Mouse (Mus musculus) lung, postnatal 0 days (tissue): ENCODE measurements around the gene Spaca3. TPM values are rescaled to one million over a fixed set of nuclear protein-coding genes. Genes with fewer than 3 reads are reported as not detected.
A peak's percentile ranks its signal among the peaks of the same experiment; 100 is the strongest.

Source experiments
- ATAC-seq: fragments of 200-750 bp; cut with Nextera tagmentation; 2 replicates; pipeline ENCODE4 v1.8.0; 2017; ENCODE audit warnings: moderate library complexity
- DNase-seq: peaks from one replicate; pipeline ENCODE4 v3.0.0-alpha.2; 2016; ENCODE audit warnings: low spot score
- H3K27ac ChIP-seq: fragments of 300-500 bp; sonication (generic); 2 replicates; pipeline ENCODE4 v1.5.1; 2014; ENCODE audit warnings: antibody characterized with exemption, mild to moderate bottlenecking, low read length, mixed read lengths
- H3K27me3 ChIP-seq: fragments of 300-500 bp; sonication (generic); replicated peaks from 2 replicates; pipeline ENCODE4 v1.6.1; 2014; ENCODE audit warnings: low read length, mixed read lengths; ENCODE audit not compliant: insufficient read depth
- H3K36me3 ChIP-seq: fragments of 300-500 bp; sonication (generic); 2 replicates; pipeline ENCODE4 v1.6.1; 2014; ENCODE audit warnings: low read length, mixed read lengths; ENCODE audit not compliant: insufficient read depth
- H3K4me1 ChIP-seq: fragments of 300-500 bp; sonication (generic); 2 replicates; pipeline ENCODE4 v1.6.1; 2014; ENCODE audit warnings: antibody characterized with exemption, low read depth, low read length, mixed read lengths; ENCODE audit not compliant: insufficient read depth
- H3K4me2 ChIP-seq: fragments of 300-500 bp; sonication (generic); replicated peaks from 2 replicates; pipeline ENCODE4 v1.6.1; 2014; ENCODE audit warnings: low read depth, mild to moderate bottlenecking, low read length, moderate library complexity, mixed read lengths
- H3K4me3 ChIP-seq: fragments of 300-500 bp; sonication (generic); 2 replicates; pipeline ENCODE4 v1.5.1; 2014; ENCODE audit warnings: low read depth, low read length
- H3K9ac ChIP-seq: fragments of 300-500 bp; sonication (generic); replicated peaks from 2 replicates; pipeline ENCODE4 v1.6.1; 2014; ENCODE audit warnings: low read depth, mild to moderate bottlenecking
- H3K9me3 ChIP-seq: fragments of 300-500 bp; sonication (generic); 2 replicates; pipeline ENCODE4 v1.6.1; 2016; ENCODE audit warnings: low read length, mixed read lengths
- CTCF ChIP-seq: IDR thresholded peaks from 2 replicates; pipeline ENCODE4 v1.5.1; 2016; ENCODE audit warnings: antibody characterized with exemption, mild to moderate bottlenecking
- EP300 ChIP-seq: IDR thresholded peaks from 2 replicates; pipeline ENCODE4 v1.6.1; 2016; ENCODE audit warnings: antibody characterized with exemption, mild to moderate bottlenecking, control low read depth
- whole genome bisulfite sequencing: fragments of 180-500 bp; shearing (Covaris S2); extraction: QIAGEN DNeasy Blood & Tissue Kit; methylation state at CpG from one replicate; pipeline ENCODE4 v1.1.7; 2014; 5-methylcytosine and 5-hydroxymethylcytosine counted together
- polyA plus RNA-seq: library from polyadenylated mRNA; unstranded; fragments of >200 nt; fragmentation: Nextera tagmentation; extraction: Ambion mirVana; gene quantifications from 2 replicates; pipeline ENCODE4 v1.2.1, GENCODE M21; 2015

The Spaca3 gene
- polyA plus RNA-seq, 1 experiment from 2014 or later = not detected

DNA sequence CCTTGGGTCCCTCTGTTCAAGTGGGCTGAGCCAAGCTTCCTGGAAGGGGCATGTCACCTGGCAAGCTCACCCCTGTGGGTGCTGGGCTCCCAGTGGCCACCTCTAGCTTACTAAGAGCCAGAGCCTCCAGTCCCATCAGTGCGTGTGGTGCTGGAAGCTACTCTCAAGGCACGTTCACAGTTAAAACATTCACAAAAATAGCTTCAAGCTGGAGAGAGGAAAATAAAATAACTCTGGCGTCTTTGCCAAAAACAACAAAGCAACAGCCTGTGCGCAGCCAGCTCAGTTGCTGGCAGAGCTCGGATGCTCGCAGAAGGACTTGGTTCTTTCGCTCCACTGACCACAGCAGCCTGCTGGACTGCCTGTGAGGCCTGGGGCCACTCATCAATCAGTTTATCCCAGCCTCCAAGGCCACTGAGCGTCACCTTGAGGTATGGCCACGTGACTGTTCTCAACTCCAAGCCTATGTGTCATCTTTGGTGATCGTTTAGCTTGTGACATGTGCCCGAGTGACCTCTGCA is 19.0 kb downstream of the Spaca3 start:
- Histone ChIP-seq H3K9ac (no peak overlapping the region), H3K27me3 (no peaks in the 10 kb centered on the region), H3K4me2 (no peak overlapping the region), H3K4me3 (no peak overlapping the region), H3K4me1 (no peaks in the 10 kb centered on the region), H3K36me3 (no peaks in the 10 kb centered on the region), H3K27ac (no peak overlapping the region), H3K9me3 (no peaks in the 10 kb centered on the region)
- no peak for TF ChIP-seq CTCF
- no peak for TF ChIP-seq EP300
- ATAC-seq (peak; percentile 48), DNase-seq (peak; percentile 65)
- WGBS = 44% methylated on average over 11 of the region's 11 CpGs

GRCm38 (mm10) chr11:80878026-80878425 is 19.9 kb downstream of the Spaca3 start:
- 55% methylated on average over 2 of the region's 2 CpGs for WGBS

DNA sequence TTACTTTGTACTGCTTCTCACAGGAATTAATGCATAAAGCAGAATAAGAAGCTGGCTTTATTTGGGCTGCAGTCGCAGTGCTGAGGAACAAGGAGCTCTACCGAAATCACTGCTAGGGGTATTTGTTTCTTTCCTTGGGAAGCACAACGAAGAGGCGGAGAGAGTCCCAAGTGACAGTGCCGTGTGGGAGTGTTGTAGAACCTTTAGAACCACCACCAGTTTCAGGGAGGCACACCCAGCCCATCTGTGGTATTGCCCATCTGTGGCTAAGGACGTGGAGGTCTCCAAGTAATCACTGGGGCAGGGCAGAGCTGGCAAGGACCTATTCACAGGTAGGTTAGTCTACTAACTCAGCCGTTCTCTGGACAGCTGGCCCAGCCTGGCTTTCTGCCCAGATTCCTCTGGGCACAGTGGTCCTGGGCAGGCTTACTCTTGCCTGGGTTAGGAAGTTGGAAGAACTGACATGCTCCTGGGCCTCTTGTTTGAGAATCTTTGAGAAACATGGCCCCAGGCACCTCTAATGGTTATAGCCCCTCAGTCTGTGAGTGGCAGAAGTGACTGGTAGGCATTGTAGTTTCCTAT is 24.2 kb downstream of the Spaca3 start:
- no peaks in the 10 kb centered on the region for H3K27me3 ChIP-seq
- TF ChIP-seq EP300 (no peak), CTCF (no peak)
- H3K9me3 ChIP-seq = no peaks in the 10 kb centered on the region
- H3K4me2 ChIP-seq = no peak overlapping the region
- no peak overlapping the region for H3K27ac ChIP-seq
- DNase-seq (no peak), ATAC-seq (no peak)
- WGBS = 75% methylated on average over 7 of the region's 7 CpGs
- no peak overlapping the region for H3K9ac ChIP-seq
- no peaks in the 10 kb centered on the region for H3K36me3 ChIP-seq
- H3K4me3 ChIP-seq = no peak overlapping the region
- no peaks in the 10 kb centered on the region for H3K4me1 ChIP-seq

More at GRCm38 (mm10) chr11:80878026-80878425, 19.9 kb downstream of the Spaca3 start:
- no peak for TF ChIP-seq CTCF
- TF ChIP-seq EP300 = no peak
- DNase-seq (no peak), ATAC-seq (no peak)
- Histone ChIP-seq H3K36me3 (no peaks in the 10 kb centered on the region), H3K27ac (no peak overlapping the region), H3K4me2 (no peak overlapping the region), H3K4me1 (no peaks in the 10 kb centered on the region), H3K9me3 (no peaks in the 10 kb centered on the region), H3K4me3 (no peak overlapping the region), H3K9ac (no peak overlapping the region), H3K27me3 (no peaks in the 10 kb centered on the region)

GRCm38 (mm10) chr11:80884521-80885231 is 26.5 kb downstream of the Spaca3 start:
- no peaks in the 10 kb centered on the region for H3K36me3 ChIP-seq
- no peaks in the 10 kb centered on the region for H3K27me3 ChIP-seq
- no peaks in the 10 kb centered on the region for H3K9me3 ChIP-seq
- 64% methylated on average over 6 of the region's 6 CpGs for WGBS
- no peak overlapping the region for H3K4me3 ChIP-seq
- H3K27ac ChIP-seq = no peak overlapping the region
- no peak for DNase-seq
- TF ChIP-seq CTCF = no peak
- no peak for TF ChIP-seq EP300
- no peak overlapping the region for H3K4me2 ChIP-seq
- ATAC-seq = no peak
- H3K4me1 ChIP-seq = no peaks in the 10 kb centered on the region
- H3K9ac ChIP-seq = no peak overlapping the region

DNA sequence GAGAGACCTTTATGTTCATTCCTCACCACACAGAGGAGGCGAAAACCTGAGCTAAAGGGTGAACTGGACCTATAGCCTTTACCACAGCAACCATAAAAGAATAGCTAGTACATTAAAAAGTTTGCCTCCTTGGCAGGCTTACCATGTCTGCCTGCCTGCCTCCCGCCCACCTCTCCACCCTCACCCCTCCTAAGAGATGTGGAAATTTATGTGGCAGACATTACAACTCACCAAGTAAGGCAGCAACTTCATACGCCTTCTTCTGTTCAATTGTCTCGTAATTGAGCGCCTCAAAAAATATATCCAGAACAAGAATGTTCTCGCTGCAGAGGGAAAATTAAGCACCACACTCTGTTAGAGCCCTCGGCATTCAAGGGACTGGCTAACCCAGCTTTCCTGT is 28.2 kb downstream of the Spaca3 start:
- WGBS = 78% methylated on average over 7 of the region's 7 CpGs
- H3K9ac ChIP-seq = no peak overlapping the region
- no peaks in the 10 kb centered on the region for H3K27me3 ChIP-seq
- DNase-seq (no peak), ATAC-seq (no peak)
- no peaks in the 10 kb centered on the region for H3K4me1 ChIP-seq
- no peak overlapping the region for H3K4me2 ChIP-seq
- no peak overlapping the region for H3K27ac ChIP-seq
- no peaks in the 10 kb centered on the region for H3K9me3 ChIP-seq
- TF ChIP-seq EP300 = no peak
- TF ChIP-seq CTCF = no peak
- no peaks in the 10 kb centered on the region for H3K36me3 ChIP-seq
- H3K4me3 ChIP-seq = no peak overlapping the region

DNA sequence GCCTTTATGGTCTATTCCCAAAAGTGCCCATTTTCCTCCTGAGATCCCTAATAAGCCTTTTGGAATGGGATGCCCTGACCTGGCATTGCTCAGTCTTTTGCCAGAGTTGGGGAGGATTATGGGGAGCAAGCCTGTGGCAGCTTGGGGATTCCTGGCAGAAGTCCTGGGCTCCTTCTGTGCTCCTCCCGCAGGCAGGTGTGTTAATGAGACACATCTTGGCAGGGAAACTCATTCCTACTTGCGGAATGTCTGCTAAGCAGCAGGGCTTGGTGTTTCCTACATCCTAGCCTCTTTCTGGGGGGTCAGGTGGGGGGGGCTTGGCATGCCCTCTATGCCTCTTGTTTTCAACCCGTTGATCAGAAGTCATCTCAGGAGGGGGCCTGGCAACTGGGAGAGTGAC is 28.9 kb downstream of the Spaca3 start:
- Histone ChIP-seq H3K36me3 (no peaks in the 10 kb centered on the region), H3K9ac (no peak overlapping the region), H3K4me1 (no peaks in the 10 kb centered on the region), H3K27ac (no peak overlapping the region), H3K27me3 (no peaks in the 10 kb centered on the region), H3K4me2 (no peak overlapping the region), H3K4me3 (no peak overlapping the region), H3K9me3 (no peaks in the 10 kb centered on the region)
- TF ChIP-seq EP300 = no peak
- DNase-seq (no peak), ATAC-seq (no peak)
- WGBS = 34% methylated on average over 3 of the region's 3 CpGs
